Mouse (Mus musculus): ENCODE measurements around the gene Olfr875. TPM values are rescaled to one million over a fixed set of nuclear protein-coding genes. Genes with fewer than 3 reads are reported as not detected.
"Not testable (repeated sequence)": the region's sequence is repeated elsewhere in the genome, so short reads cannot be mapped to it uniquely, and the experiment has no call there.

Olfr875 gene
- polyA plus RNA-seq (2016; fragmentation: Nextera tagmentation; extraction: Ambion mirVana): not detected in 2 replicates

- Histone ChIP-seq H3K27ac (no peak within 1 kb of the TSS), H3K36me3 (no peaks in the 10 kb centered on the region)
- WGBS: 51% methylated on average over 2 of the region's 2 CpGs
Measured at GRCm38 (mm10) chr9:37771759-37772158, at the start of gene Olfr875. Gene Olfr875 (plus strand): TSS chr9:37771857.

GRCm38 (mm10) chr9:37734310-37734709 is 37.3 kb upstream of the Olfr875 start:
- Histone ChIP-seq H3K4me3 (no peak overlapping the region), H3K4me1 (no peaks in the 10 kb centered on the region), H3K27ac (no peak overlapping the region), H3K9me3 (replicated peaks) (no peaks in the 10 kb centered on the region), H3K27me3 (ENCODE audit: low read depth, poor library complexity, severe bottlenecking) (no peaks in the 10 kb centered on the region), H3K36me3 (no peaks in the 10 kb centered on the region)
- 87% methylated on average over 1 of the region's 1 CpGs for WGBS
- no peak for DNase-seq (ENCODE audit: low spot score)

More at GRCm38 (mm10) chr9:37771759-37772158, at the start of gene Olfr875:
- Histone ChIP-seq H3K27me3 (ENCODE audit: low read depth, poor library complexity, severe bottlenecking) (no peaks in the 10 kb centered on the region), H3K9me3 (replicated peaks) (no peaks in the 10 kb centered on the region), H3K4me1 (no peaks in the 10 kb centered on the region), H3K4me3 (no peak within 1 kb of the TSS)
- DNase-seq (ENCODE audit: low spot score): no peak

GRCm38 (mm10) chr9:37744806-37745205 is 26.9 kb upstream of the Olfr875 start, which contains the start of gene Olfr874:
Gene Olfr874 (plus strand): TSS chr9:37745106.
- no peak for DNase-seq (ENCODE audit: low spot score)
- H3K36me3 ChIP-seq: no peaks in the 10 kb centered on the region
- H3K9me3 ChIP-seq (replicated peaks): no peaks in the 10 kb centered on the region
- no peaks in the 10 kb centered on the region for H3K4me1 ChIP-seq
- H3K4me3 ChIP-seq: no peak within 1 kb of the TSS
- no peaks in the 10 kb centered on the region for H3K27me3 ChIP-seq (ENCODE audit: low read depth, poor library complexity, severe bottlenecking)
- no peak within 1 kb of the TSS for H3K27ac ChIP-seq

GRCm38 (mm10) chr9:37750319-37751075 is 21.2 kb upstream of the Olfr875 start:
- H3K36me3 ChIP-seq: no peaks in the 10 kb centered on the region
- H3K4me1 ChIP-seq: peaks cover 12% of the 10 kb centered on the region
- no peak overlapping the region for H3K4me3 ChIP-seq
- DNase-seq (ENCODE audit: low spot score): peak; percentile 32
- 50% methylated on average over 7 of the region's 7 CpGs for WGBS
- no peaks in the 10 kb centered on the region for H3K9me3 ChIP-seq (replicated peaks)
- peak overlapping the region; percentile 54 for H3K27ac ChIP-seq
- no peaks in the 10 kb centered on the region for H3K27me3 ChIP-seq (ENCODE audit: low read depth, poor library complexity, severe bottlenecking)

- no peaks in the 10 kb centered on the region for H3K9me3 ChIP-seq (replicated peaks)
Measured at GRCm38 (mm10) chr9:37751467-37751866, 20.2 kb upstream of the Olfr875 start.

GRCm38 (mm10) chr9:37752006-37752405 is 19.7 kb upstream of the Olfr875 start:
- H3K4me1 ChIP-seq: peaks cover 12% of the 10 kb centered on the region
- WGBS: 78% methylated on average over 4 of the region's 4 CpGs

More at GRCm38 (mm10) chr9:37751467-37751866, 20.2 kb upstream of the Olfr875 start:
- H3K27me3 ChIP-seq (ENCODE audit: low read depth, poor library complexity, severe bottlenecking): no peaks in the 10 kb centered on the region
- no peaks in the 10 kb centered on the region for H3K36me3 ChIP-seq
- no peak overlapping the region for H3K27ac ChIP-seq
- peaks cover 12% of the 10 kb centered on the region for H3K4me1 ChIP-seq
- DNase-seq (ENCODE audit: low spot score): no peak
- WGBS: 78% methylated on average over 2 of the region's 2 CpGs
- H3K4me3 ChIP-seq: no peak overlapping the region

GRCm38 (mm10) chr9:37761728-37762127 is 9.9 kb upstream of the Olfr875 start:
- Histone ChIP-seq H3K36me3 (no peaks in the 10 kb centered on the region), H3K27ac (no peak overlapping the region), H3K9me3 (replicated peaks) (no peaks in the 10 kb centered on the region), H3K4me3 (no peak overlapping the region), H3K27me3 (ENCODE audit: low read depth, poor library complexity, severe bottlenecking) (no peaks in the 10 kb centered on the region), H3K4me1 (no peaks in the 10 kb centered on the region)
- DNase-seq (ENCODE audit: low spot score): no peak
- 88% methylated on average over 2 of the region's 2 CpGs for WGBS

More at GRCm38 (mm10) chr9:37752006-37752405, 19.7 kb upstream of the Olfr875 start:
- H3K27ac ChIP-seq: no peak overlapping the region
- no peaks in the 10 kb centered on the region for H3K9me3 ChIP-seq (replicated peaks)
- no peak for DNase-seq (ENCODE audit: low spot score)
- no peaks in the 10 kb centered on the region for H3K27me3 ChIP-seq (ENCODE audit: low read depth, poor library complexity, severe bottlenecking)
- H3K36me3 ChIP-seq: no peaks in the 10 kb centered on the region
- H3K4me3 ChIP-seq: no peak overlapping the region

- no peaks in the 10 kb centered on the region for H3K9me3 ChIP-seq (replicated peaks)
- no peak overlapping the region for H3K4me3 ChIP-seq
- no peaks in the 10 kb centered on the region for H3K27me3 ChIP-seq (ENCODE audit: low read depth, poor library complexity, severe bottlenecking)
- H3K4me1 ChIP-seq: no peaks in the 10 kb centered on the region
- no peak overlapping the region for H3K27ac ChIP-seq
- DNase-seq (ENCODE audit: low spot score): no peak
- H3K36me3 ChIP-seq: no peaks in the 10 kb centered on the region
- 56% methylated on average over 2 of the region's 2 CpGs for WGBS
Measured at GRCm38 (mm10) chr9:37762541-37762940, 9.1 kb upstream of the Olfr875 start.

- Histone ChIP-seq H3K4me3 (no peak overlapping the region), H3K4me1 (no peaks in the 10 kb centered on the region), H3K27ac (no peak overlapping the region), H3K27me3 (ENCODE audit: low read depth, poor library complexity, severe bottlenecking) (no peaks in the 10 kb centered on the region), H3K9me3 (replicated peaks) (no peaks in the 10 kb centered on the region), H3K36me3 (no peaks in the 10 kb centered on the region)
- WGBS: 66% methylated on average over 2 of the region's 2 CpGs
- DNase-seq (ENCODE audit: low spot score): no peak
Measured at GRCm38 (mm10) chr9:37770661-37771060, 996 bp upstream of the Olfr875 start.

- 1% methylated on average over 7 of the region's 7 CpGs for WGBS
- Histone ChIP-seq H3K27ac (peak overlapping the region; percentile 95), H3K4me3 (peak overlapping the region; percentile 43), H3K4me1 (peaks cover 12% of the 10 kb centered on the region), H3K36me3 (no peaks in the 10 kb centered on the region), H3K9me3 (replicated peaks) (no peaks in the 10 kb centered on the region), H3K27me3 (ENCODE audit: low read depth, poor library complexity, severe bottlenecking) (no peaks in the 10 kb centered on the region)
- DNase-seq (ENCODE audit: low spot score): peak; percentile 77
Measured at GRCm38 (mm10) chr9:37782766-37783260, 11.2 kb downstream of the Olfr875 start.

GRCm38 (mm10) chr9:37783394-37784387 is 12.0 kb downstream of the Olfr875 start:
- not testable (repeated sequence) for H3K27me3 ChIP-seq (ENCODE audit: low read depth, poor library complexity, severe bottlenecking); H3K9me3 ChIP-seq (replicated peaks); H3K36me3 ChIP-seq
- Histone ChIP-seq H3K4me1 (peaks cover 12% of the 10 kb centered on the region), H3K4me3 (0 out of 2 replicates have a peak overlapping the region, but pooled peaks have one; percentile 43), H3K27ac (peak overlapping the region; percentile 95)
- WGBS: 58% methylated on average over 11 of the region's 15 CpGs
- peak; percentile 34 for DNase-seq (ENCODE audit: low spot score)

GRCm38 (mm10) chr9:37786411-37786810 is 14.8 kb downstream of the Olfr875 start:
- no peak overlapping the region for H3K4me3 ChIP-seq
- H3K27ac ChIP-seq: no peak overlapping the region
- no peaks in the 10 kb centered on the region for H3K36me3 ChIP-seq
- WGBS: 84% methylated on average over 2 of the region's 2 CpGs
- no peaks in the 10 kb centered on the region for H3K9me3 ChIP-seq (replicated peaks)
- H3K4me1 ChIP-seq: peaks cover 12% of the 10 kb centered on the region
- no peaks in the 10 kb centered on the region for H3K27me3 ChIP-seq (ENCODE audit: low read depth, poor library complexity, severe bottlenecking)
- DNase-seq (ENCODE audit: low spot score): no peak

All from limb, embryonic 10.5 days (tissue).